Mouse (Mus musculus) olfactory bulb, adult 2 months (tissue): ENCODE data around the gene Osbpl6.

ENCODE experiments used
- CTCF ChIP-seq: fragments of 200-500 bp; IDR thresholded peaks from 2 replicates; pipeline ENCODE4 v1.5.1; 2012; ENCODE audit warnings: low read depth, mild to moderate bottlenecking, low read length, moderate library complexity; ENCODE audit not compliant: insufficient read depth
- POLR2A ChIP-seq: fragments of 200-500 bp; IDR thresholded peaks from 2 replicates; pipeline ENCODE4 v1.6.1; 2012; ENCODE audit warnings: mild to moderate bottlenecking, low read depth, low read length, moderate library complexity; ENCODE audit not compliant: insufficient read depth

DNA sequence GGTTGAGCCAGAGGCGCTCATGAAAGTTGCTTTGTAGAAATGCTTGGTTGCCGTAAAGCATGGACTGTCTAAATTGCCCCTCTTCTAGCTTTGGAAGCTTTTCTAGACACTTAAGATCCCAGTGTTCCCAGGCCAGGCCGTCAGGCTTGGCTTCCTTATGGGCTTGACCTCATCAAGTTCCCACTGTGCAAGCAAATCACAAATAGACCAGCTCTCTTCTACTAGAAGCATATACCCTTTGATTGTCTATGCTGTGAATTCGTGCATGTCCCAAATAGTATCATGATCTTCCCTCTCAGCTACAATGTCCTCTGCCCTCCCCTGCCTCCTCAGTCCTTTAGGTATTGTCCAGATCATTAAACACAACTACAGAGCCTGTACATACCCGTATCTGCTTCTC lies 23.5 kb downstream of the Osbpl6 start:
- TF ChIP-seq CTCF (no peak), POLR2A (no peak)
